Mouse (Mus musculus) kidney, adult 18-20 months (tissue): ENCODE measurements around the gene Copg2.

Experiments used
- DNase-seq: peaks from one replicate; pipeline ENCODE4 v3.0.0; 2021

Copg2 gene

GRCm38 (mm10) chr6:30896195-30896985 is at the start of gene Copg2:
Gene Copg2, minus strand, starts transcription at chr6:30896794.
- peak; percentile 98 for DNase-seq

DNA sequence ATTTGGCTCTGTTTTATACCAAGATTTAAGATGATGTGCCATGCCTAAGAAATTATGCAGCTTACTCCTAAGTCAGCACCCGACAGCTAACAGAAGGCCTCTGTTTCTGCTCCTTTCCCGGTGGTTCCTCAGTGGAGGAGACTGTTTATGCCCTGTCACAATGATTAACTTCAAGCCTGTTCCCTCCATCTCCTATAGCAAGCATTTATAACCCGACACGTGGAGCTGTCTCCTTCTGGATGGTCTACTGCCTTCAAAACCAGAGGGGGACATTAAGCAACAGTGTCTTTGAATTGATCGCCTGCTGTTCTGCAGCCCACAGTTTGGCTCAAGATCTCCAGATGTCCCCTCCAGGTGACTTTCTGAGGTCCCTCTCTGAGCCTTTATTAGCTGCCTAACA is 42.7 kb upstream of the Copg2 start:
- DNase-seq: no peak

- no peak for DNase-seq
Observed at GRCm38 (mm10) chr6:30922821-30923220, 26.2 kb upstream of the Copg2 start.

GRCm38 (mm10) chr6:30921826-30922225 is 25.2 kb upstream of the Copg2 start:
- no peak for DNase-seq

- DNase-seq: peak; percentile 9
Observed at GRCm38 (mm10) chr6:30920834-30921675, 24.5 kb upstream of the Copg2 start.

GRCm38 (mm10) chr6:30915473-30915872 is 18.9 kb upstream of the Copg2 start, which contains the start of gene Tsga13:
Gene Tsga13, minus strand, starts transcription at chr6:30915573.
- no peak for DNase-seq

DNA sequence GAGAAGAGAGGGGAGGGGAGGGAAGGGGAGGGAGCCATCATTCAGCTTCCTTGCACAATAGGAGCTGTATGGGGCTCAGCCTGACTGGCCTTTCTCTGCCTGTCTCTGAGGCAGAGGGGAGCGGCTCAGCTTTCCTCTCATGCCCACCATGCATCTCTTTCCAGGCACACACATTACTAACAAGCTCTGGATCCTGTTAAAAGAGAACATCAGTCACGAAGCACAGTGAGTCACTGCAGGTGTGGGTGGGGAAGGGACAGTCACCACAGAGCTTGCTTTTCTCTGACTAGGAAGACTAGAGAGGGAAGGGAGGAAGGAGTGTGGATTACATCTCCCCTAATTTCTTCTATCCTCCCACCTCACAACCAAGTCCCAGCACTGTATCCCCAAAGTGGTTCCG is 11.4 kb upstream of the Copg2 start:
- DNase-seq: no peak

DNA sequence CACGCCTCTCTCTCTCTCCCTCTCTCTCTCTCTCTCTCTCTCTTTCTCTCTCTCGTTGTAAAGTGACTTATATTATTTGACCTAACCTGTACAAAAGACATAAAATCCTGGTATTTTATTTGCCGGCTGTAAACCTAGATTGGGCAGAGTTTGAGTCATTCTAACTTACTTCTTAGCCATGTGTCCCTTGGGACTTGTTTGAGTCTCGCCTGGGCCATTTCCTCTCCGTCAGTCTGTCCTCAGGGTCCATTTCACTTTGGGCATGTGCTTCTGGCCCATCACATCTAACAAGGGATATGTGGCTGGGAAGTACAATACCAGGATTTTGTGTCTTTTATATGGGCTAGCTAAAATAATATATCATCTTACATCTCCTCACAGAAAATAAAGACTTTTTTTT is 8.3 kb upstream of the Copg2 start:
- DNase-seq: no peak

DNA sequence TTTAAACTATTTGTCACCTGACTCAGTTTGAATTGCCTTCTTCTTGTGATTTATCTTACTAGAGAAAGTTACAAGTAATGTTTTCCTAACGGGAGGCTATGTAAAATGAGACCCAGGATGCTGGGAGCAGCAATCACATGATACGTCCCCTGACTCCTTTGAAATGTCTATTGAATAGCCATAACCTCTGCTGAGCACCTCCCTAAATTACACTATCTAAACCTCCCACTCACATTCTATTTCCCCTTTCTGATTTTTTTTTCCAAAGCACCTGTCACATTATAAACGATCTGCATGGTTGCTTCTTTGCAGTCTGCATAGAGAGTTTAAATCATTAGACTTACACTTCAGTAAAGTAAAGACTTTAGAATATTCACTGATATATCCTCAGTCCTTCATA is 7.4 kb upstream of the Copg2 start:
- DNase-seq: no peak

GRCm38 (mm10) chr6:30897520-30897919 is 926 bp upstream of the Copg2 start:
- no peak for DNase-seq

DNA sequence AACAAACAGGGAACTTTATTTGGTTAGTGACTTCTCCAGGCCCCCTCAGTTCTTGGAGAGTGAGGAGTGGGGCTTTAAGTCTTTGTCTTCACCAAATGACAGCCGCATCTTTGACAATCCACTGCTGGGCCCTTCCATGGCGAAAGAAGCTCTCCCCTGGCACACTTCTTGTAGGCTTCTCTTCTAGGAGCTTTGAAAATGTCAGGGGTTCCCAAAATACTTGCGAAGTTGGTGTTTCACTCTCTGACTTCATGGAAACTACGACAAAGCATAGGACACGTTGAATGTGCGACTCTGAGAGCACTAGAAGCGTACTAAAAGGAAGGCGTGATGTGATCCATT is 363 bp upstream of the Copg2 start:
- no peak for DNase-seq

DNA sequence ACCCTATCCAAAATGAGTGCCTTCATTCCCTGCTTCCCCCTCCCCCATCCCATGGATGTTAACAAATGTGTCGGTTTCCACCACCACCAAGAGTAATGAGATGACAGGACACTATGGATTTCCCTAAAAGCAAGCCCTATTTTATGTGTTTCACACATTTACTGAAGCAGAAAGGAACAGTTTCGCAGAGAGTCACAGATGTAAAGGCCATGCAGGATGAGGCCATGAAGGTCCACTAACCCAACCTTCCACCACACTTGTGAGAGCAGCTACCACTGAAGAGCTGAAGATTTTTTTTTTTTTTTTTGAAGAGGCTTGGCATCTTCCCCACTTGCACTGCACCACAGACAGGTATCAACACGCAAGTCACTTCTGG is 787 bp downstream of the Copg2 start:
- DNase-seq: no peak

GRCm38 (mm10) chr6:30893081-30893480 is 3.5 kb downstream of the Copg2 start:
- no peak for DNase-seq

- no peak for DNase-seq
Observed at GRCm38 (mm10) chr6:30891761-30892160, 4.8 kb downstream of the Copg2 start.

DNA sequence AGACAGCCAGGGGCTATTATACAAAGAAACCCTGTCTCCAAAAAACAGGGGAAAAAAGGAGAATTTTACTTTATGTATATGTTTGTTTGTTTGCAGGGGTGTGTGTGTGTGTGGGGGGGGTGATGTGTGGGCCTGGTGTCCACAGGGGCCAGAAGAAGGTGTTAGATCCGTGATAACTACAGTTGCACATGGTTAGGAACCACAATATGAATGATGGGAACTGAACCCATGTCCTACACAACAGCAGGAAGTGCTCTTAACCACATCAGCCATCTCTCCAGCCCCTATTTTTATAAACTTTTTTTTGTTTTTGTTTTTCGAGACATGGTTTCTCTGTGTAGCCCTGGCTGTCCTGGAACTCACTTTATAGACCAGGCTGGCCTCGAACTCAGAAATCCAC is 11.7 kb downstream of the Copg2 start:
- DNase-seq: no peak

DNA sequence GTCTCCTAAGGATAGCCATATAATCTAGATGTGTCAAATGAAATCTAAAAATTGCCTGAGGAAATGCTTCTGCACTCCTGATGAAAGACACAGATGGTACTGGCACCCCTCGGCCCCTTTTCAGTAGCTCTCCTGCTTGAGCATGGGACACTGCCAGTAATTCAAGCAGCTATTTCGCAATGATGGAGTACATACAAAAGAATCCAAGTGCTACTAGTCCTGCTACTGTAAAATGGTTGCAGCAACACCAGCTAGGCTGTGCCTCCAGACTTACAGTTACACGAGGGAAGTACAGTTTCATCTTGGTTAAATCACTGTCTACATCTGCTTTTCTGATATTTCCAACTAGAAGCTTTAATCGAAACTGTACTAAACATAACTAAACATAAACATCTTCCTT is 13.1 kb downstream of the Copg2 start:
- DNase-seq: no peak

DNA sequence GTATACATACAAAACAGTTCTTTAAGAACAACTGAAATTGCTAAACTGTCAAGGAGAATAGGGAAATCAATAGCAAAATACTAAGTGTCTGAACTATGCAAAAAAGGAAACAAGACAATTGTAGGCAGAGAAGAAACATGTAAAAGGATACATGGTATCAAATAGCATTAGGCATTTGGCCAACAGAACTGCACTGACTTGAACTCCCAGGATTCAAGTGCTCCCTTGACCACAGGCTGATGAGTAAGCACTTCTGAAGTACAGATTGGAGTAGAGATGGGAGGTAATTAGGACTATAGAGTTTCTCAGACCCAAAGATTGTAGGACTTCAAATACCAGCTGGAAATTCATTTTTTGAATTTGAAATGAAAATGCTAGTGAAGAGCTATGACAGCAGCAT is 19.9 kb downstream of the Copg2 start:
- DNase-seq: no peak

GRCm38 (mm10) chr6:30866501-30866900 is 30.1 kb downstream of the Copg2 start:
- no peak for DNase-seq

GRCm38 (mm10) chr6:30865031-30865678 is 31.4 kb downstream of the Copg2 start:
- no peak for DNase-seq

DNA sequence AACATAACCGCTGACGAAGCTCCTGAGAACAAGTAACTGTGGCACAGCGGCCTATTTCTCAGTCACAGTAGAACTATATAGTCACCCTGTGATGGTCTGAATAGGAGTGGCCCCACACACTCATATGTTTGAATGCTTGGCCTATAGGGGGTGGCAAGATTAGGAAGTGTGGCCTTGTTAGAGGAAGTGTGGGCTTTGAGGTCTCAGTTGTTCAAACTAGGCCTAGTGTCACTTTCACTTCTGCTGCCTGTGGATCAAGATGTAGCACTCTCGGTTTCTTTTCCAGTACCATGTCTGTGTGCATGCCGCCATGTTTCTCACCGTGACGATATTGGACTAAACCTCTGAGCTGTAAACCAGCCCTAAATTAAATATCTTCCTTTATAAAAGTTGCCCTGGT is 40.6 kb downstream of the Copg2 start:
- no peak for DNase-seq

DNA sequence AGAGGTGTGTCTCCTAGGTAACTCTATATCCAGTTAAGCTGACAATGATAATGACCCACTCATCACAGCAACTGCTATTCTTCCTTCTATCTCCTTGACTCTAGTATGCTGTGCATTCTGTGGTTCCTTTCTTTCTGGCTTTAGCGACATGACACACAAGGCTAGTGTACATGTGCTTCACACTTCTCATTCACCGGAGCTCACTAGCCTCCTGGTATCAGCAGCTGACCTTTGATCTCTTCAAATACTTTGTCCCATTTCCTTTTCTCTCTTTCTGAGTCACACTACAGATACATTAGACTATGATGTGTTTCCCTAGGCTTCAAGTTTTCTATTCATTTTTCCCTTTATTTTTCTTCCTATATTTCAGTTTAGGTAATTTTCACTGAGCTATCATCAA is 41.4 kb downstream of the Copg2 start:
- no peak for DNase-seq

DNA sequence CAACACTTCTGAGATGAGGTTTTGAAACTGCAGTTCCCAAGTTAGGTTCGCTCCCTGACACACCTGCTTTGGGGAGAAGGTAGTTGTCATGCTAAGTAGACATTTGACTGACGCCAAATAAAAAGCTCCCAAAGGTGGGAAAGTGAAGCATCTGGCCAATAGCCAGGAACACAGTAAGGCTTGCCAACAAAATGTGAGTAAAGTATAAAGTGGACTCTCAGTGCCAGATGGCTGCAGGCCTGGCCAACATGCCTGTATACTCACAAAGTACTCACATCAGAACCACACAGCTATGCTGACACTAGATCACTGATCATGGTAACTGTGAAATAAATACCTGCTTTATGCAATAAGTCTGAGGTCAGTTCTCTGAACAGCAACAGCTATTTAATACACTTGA is 46.8 kb downstream of the Copg2 start:
- no peak for DNase-seq

DNA sequence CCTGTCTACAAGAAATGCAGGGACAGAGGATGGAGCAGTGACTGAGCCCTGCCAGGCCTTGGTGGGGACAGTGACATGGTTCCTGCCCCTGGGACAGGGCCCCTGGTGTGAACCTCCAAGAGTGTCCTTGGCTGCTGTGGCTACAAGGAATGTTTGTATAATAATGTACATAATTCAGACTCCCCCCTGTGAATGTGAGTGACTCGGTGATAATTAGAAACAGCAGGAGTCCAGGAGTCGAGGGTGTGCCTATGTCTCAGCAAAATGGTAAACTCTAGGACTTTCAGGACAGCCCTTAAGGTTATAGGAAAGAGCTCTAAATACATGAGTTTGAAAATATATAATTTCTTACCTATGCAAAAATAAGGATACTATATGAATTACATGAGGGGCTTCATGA is 64.4 kb downstream of the Copg2 start:
- DNase-seq: no peak

GRCm38 (mm10) chr6:30813626-30814025 is 83.0 kb downstream of the Copg2 start:
- no peak for DNase-seq
